Mouse (Mus musculus) MEL (cell line): ENCODE results near the gene Tmem30c. TPM values are rescaled to one million over a fixed set of nuclear protein-coding genes. Genes with fewer than 3 reads are reported as not detected.

ENCODE experiments used
- DNase-seq: peaks from one replicate; pipeline ENCODE4 v3.0.0; 2011; ENCODE audit warnings: low read depth, low spot score
- H3K27ac ChIP-seq: 2 replicates; pipeline ENCODE4 v1.5.1; 2012; ENCODE audit warnings: low read depth, mild to moderate bottlenecking, control low read depth, low read length, moderate library complexity; ENCODE audit not compliant: control insufficient read depth
- H3K27me3 ChIP-seq, 2 experiments: fragments of 150-350 bp in 1 of 2; sonication (generic) in 1 of 2; 2 replicates each; pipeline ENCODE4 v1.6.1; 2012; ENCODE audit warnings: low read length in 2 of 2, mild to moderate bottlenecking in 2 of 2, improper control_type of control experiment in 1 of 2, moderate library complexity in 1 of 2; ENCODE audit not compliant: insufficient read depth in 2 of 2, control insufficient read depth in 1 of 2
- H3K36me3 ChIP-seq, 2 experiments: 2 replicates each; pipeline ENCODE4 v1.6.1; 2012 to 2014; ENCODE audit warnings: low read length in 2 of 2, improper control_type of control experiment in 1 of 2, inconsistent platforms in 1 of 2, mild to moderate bottlenecking in 1 of 2; ENCODE audit not compliant: insufficient read depth in 2 of 2, control insufficient read depth in 1 of 2
- H3K4me1 ChIP-seq, 2 experiments: fragments of 150-350 bp in 1 of 2; sonication (generic) in 1 of 2; 2 replicates each; pipeline ENCODE4 v1.6.1; 2012; ENCODE audit warnings: low read length in 2 of 2, improper control_type of control experiment in 1 of 2, mild to moderate bottlenecking in 1 of 2; ENCODE audit not compliant: insufficient read depth in 2 of 2, control insufficient read depth in 1 of 2
- H3K4me3 ChIP-seq, 2 experiments: fragments of 150-350 bp in 1 of 2; sonication (generic) in 1 of 2; 2 replicates each; pipeline ENCODE4 v1.5.1; 2012; ENCODE audit warnings: low read depth in 2 of 2, low read length in 2 of 2, mild to moderate bottlenecking in 2 of 2, moderate library complexity in 2 of 2, control low read depth in 1 of 2, improper control_type of control experiment in 1 of 2; ENCODE audit not compliant: control insufficient read depth in 1 of 2, insufficient read depth in 1 of 2
- H3K79me2 ChIP-seq: 2 replicates; pipeline ENCODE4 v1.6.1; 2012; ENCODE audit warnings: mild to moderate bottlenecking, low read length, moderate library complexity; ENCODE audit not compliant: control insufficient read depth, poor library complexity, insufficient read depth
- H3K9ac ChIP-seq: 2 replicates; pipeline ENCODE4 v1.6.1; 2012; ENCODE audit warnings: low read depth, mild to moderate bottlenecking, control low read depth, low read length, moderate library complexity; ENCODE audit not compliant: control insufficient read depth, poor library complexity, severe bottlenecking
- H3K9me3 ChIP-seq: fragments of 150-350 bp; sonication (generic); replicated peaks from 2 replicates; pipeline ENCODE4 v1.6.1; 2012; ENCODE audit warnings: mild to moderate bottlenecking, low read length, improper control_type of control experiment, moderate library complexity; ENCODE audit not compliant: insufficient read depth
- ELF1 ChIP-seq: IDR thresholded peaks from 2 replicates; pipeline ENCODE4 v1.6.1; 2014; ENCODE audit warnings: low read depth, mild to moderate bottlenecking, inconsistent platforms, low read length, improper control_type of control experiment, moderate library complexity
- GABPA ChIP-seq: IDR thresholded peaks from 2 replicates; pipeline ENCODE4 v1.6.1; 2012; ENCODE audit warnings: low read depth, mild to moderate bottlenecking, inconsistent platforms, low read length, improper control_type of control experiment, moderate library complexity
- MAFK ChIP-seq: IDR thresholded peaks from 2 replicates; pipeline ENCODE4 v1.6.1; 2011; ENCODE audit warnings: low read depth, mild to moderate bottlenecking, low read length, improper control_type of control experiment, borderline replicate concordance
- MYB ChIP-seq: IDR thresholded peaks from 2 replicates; pipeline ENCODE4 v1.6.1; 2011; ENCODE audit warnings: mild to moderate bottlenecking, low read depth, low read length, improper control_type of control experiment
- POLR2A ChIP-seq, 2 experiments: IDR thresholded peaks; 2 replicates each; pipeline ENCODE4 v1.6.1; 2011 to 2012; ENCODE audit warnings: low read length in 2 of 2, mild to moderate bottlenecking in 2 of 2, control low read depth in 1 of 2, improper control_type of control experiment in 1 of 2, low read depth in 1 of 2, moderate library complexity in 1 of 2; ENCODE audit not compliant: control insufficient read depth in 1 of 2, insufficient read depth in 1 of 2, poor library complexity in 1 of 2
- POLR2AphosphoS2 ChIP-seq: IDR thresholded peaks from 2 replicates; pipeline ENCODE4 v1.6.1; 2011; ENCODE audit warnings: low read length, improper control_type of control experiment
- RAD21 ChIP-seq: IDR thresholded peaks from 2 replicates; pipeline ENCODE4 v1.6.1; 2011; ENCODE audit warnings: mild to moderate bottlenecking, low read depth, low read length, improper control_type of control experiment
- RCOR1 ChIP-seq: IDR thresholded peaks from 2 replicates; pipeline ENCODE4 v1.6.1; 2012; ENCODE audit warnings: low read depth, mild to moderate bottlenecking, inconsistent platforms, low read length, improper control_type of control experiment
- SMC3 ChIP-seq: IDR thresholded peaks from 2 replicates; pipeline ENCODE4 v1.6.1; 2011; ENCODE audit warnings: low read depth, low read length, improper control_type of control experiment
- TAL1 ChIP-seq: IDR thresholded peaks from 2 replicates; pipeline ENCODE4 v1.6.1; 2012; ENCODE audit warnings: mild to moderate bottlenecking, inconsistent platforms, low read length, moderate library complexity, mixed read lengths
- UBTF ChIP-seq: IDR thresholded peaks from 2 replicates; pipeline ENCODE4 v1.6.1; 2012; ENCODE audit warnings: low read depth, mild to moderate bottlenecking, inconsistent platforms, low read length, improper control_type of control experiment, moderate library complexity, borderline replicate concordance; ENCODE audit not compliant: insufficient read depth
- ZC3H11A ChIP-seq: IDR thresholded peaks from 2 replicates; pipeline ENCODE4 v1.6.1; 2012; ENCODE audit warnings: low read depth, mild to moderate bottlenecking, inconsistent platforms, low read length, improper control_type of control experiment
- ZKSCAN1 ChIP-seq: IDR thresholded peaks from 2 replicates; pipeline ENCODE4 v1.6.1; 2012; ENCODE audit warnings: low read depth, mild to moderate bottlenecking, inconsistent platforms, low read length, improper control_type of control experiment, moderate library complexity
- polyA plus RNA-seq, 2 experiments: library from polyadenylated mRNA; stranded (reverse) in 1 of 2; unstranded in 1 of 2; fragments of >175 nt in 1 of 2; fragments of >200 nt in 1 of 2; gene quantifications; 2 replicates each; pipeline versions ENCODE4 v1.2.1 to v1.2.4; 2012; ENCODE audit warnings: low replicate concordance in 2 of 2, low read depth in 1 of 2; ENCODE audit not compliant: insufficient read length in 2 of 2, insufficient read depth in 1 of 2, missing spikeins in 1 of 2
- total RNA-seq: library from RNA; depleted of rRNA; stranded (reverse); fragments of 300-350 nt; gene quantifications from 2 replicates; pipeline ENCODE4 v1.2.3, GENCODE M21; 2012; rRNA removed

Tmem30c gene
- total and polyA plus RNA-seq, 3 experiments: 0.04 to 0.38 TPM; not detected in 1

GRCm38 (mm10) chr16:57231089-57231936 is 61.4 kb downstream of the Tmem30c start, which contains the start of gene Tbc1d23 (continued):
- TF ChIP-seq ZC3H11A (no peak), GABPA (0 out of 2 replicates have a peak, but pooled peaks have one; percentile 54)

DNA sequence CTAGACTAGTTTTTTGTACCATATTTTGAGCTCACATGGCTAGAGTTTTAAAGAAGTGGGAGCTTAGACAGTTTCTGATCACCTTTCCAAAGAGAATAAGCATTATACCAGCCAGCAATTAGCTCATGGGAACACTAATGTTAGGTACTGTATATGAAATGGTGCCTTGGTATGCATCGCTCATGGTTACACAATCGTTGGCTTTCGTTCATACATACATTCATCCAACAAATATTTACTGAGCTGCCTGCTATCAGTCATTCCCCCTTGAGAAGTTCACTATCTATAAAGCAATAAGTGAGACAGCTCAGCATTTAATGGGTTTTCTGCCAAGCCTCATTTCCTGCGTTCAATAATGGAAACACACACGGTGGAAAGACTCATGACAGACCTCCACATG is 66.2 kb downstream of the Tmem30c start:
- no peak for TF ChIP-seq RCOR1
- TF ChIP-seq TAL1: no peak
- no peak for TF ChIP-seq POLR2A (IDR thresholded peaks at IDR 0.05; ENCODE audit: control insufficient read depth in 1 of 2, insufficient read depth in 1 of 2, low read depth in 1 of 2, low read length in 2 of 2, poor library complexity in 1 of 2)
- TF ChIP-seq POLR2AphosphoS2: no peak
- no peak for TF ChIP-seq MYB
- no peak for TF ChIP-seq UBTF
- no peak for TF ChIP-seq ZKSCAN1
- no peak for TF ChIP-seq SMC3
- TF ChIP-seq ELF1: no peak
- TF ChIP-seq MAFK: no peak
- no peak for TF ChIP-seq RAD21
- TF ChIP-seq, all 39 proteins: peak for 0
- Histone ChIP-seq H3K4me3 (no peak overlapping the region), H3K79me2 (peaks cover 26% of the 10 kb centered on the region), H3K27ac (no peak overlapping the region), H3K27me3 (no peaks in the 10 kb centered on the region), H3K9ac (no peak overlapping the region), H3K4me1 (peaks cover 0 to 3% of the 10 kb centered on the region in 2 experiments; a peak in 2 of 4 replicates), H3K9me3 (no peaks in the 10 kb centered on the region), H3K36me3 (peaks cover 0 to 8% of the 10 kb centered on the region in 2 experiments; a peak in 3 of 4 replicates)
- no peak for DNase-seq

DNA sequence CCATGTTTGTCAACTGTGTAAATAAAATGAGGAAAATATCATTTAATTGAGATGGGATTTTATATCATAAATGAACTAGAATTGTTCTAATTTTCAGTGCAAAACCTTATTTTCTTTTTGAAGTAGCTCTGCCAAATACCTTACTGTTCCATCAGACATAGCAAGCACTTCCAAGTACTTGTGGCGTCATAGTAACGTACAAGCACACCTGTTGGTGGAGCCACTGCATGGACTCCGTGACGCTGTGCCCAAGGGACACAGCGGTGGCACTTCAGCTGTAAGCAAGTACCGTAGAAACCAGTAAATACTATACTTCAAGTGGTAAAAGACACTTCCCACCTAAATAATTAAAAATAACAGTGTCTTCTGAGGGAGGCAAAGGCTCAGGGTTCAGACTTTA is 72.3 kb downstream of the Tmem30c start:
- Histone ChIP-seq H3K27ac (no peak overlapping the region), H3K4me3 (no peak overlapping the region), H3K27me3 (no peaks in the 10 kb centered on the region), H3K4me1 (peaks cover 4 to 8% of the 10 kb centered on the region in 2 experiments), H3K36me3 (peaks cover 3 to 9% of the 10 kb centered on the region in 2 experiments), H3K79me2 (peaks cover 2% of the 10 kb centered on the region; the same call in 1 of the 2 replicates), H3K9ac (no peak overlapping the region), H3K9me3 (no peaks in the 10 kb centered on the region)
- DNase-seq: no peak
- no peak for TF ChIP-seq RAD21
- TF ChIP-seq RCOR1: no peak

Other genes with a start within 250 kb of the Tmem30c start
- gene Tmem45a2, start 221.5 kb downstream of the Tmem30c start, total RNA-seq: not detected in 2 replicates
- gene Tmem45a2, start 221.5 kb downstream of the Tmem30c start, polyA plus RNA-seq: under 1 TPM in 1 of 2 experiments, not detected in 1; 0.04 TPM
- 123 and 124 TPM in 2 replicates for gene Tomm70a, start 171.2 kb downstream of the Tmem30c start, total RNA-seq
- 100 to 1,000 TPM in 1 of 2 experiments, 10 to 100 TPM in 1; 97.4 to 162 TPM for gene Tomm70a, start 171.2 kb downstream of the Tmem30c start, polyA plus RNA-seq
- gene Nit2, start 125.5 kb downstream of the Tmem30c start, total RNA-seq: 32.2 and 33.6 TPM in 2 replicates
- gene Nit2, start 125.5 kb downstream of the Tmem30c start, polyA plus RNA-seq: 10 to 100 TPM in 1 of 2 experiments, not detected in 1; 38.9 TPM
- gene Tbc1d23, start 61.4 kb downstream of the Tmem30c start, total RNA-seq: 15.7 and 16.9 TPM in 2 replicates
- 10 to 100 TPM in 1 of 2 experiments, not detected in 1; 18.1 TPM for gene Tbc1d23, start 61.4 kb downstream of the Tmem30c start, polyA plus RNA-seq
- 0.27 and 0.39 TPM in 2 replicates for gene Filip1l, start 60.2 kb upstream of the Tmem30c start, total RNA-seq
- gene Filip1l, start 60.2 kb upstream of the Tmem30c start, polyA plus RNA-seq: 1 to 10 TPM in 1 of 2 experiments, not detected in 1; 1.8 TPM